ENCODE assay signal across 10 mouse cellular contexts in the genomic region with DNA sequence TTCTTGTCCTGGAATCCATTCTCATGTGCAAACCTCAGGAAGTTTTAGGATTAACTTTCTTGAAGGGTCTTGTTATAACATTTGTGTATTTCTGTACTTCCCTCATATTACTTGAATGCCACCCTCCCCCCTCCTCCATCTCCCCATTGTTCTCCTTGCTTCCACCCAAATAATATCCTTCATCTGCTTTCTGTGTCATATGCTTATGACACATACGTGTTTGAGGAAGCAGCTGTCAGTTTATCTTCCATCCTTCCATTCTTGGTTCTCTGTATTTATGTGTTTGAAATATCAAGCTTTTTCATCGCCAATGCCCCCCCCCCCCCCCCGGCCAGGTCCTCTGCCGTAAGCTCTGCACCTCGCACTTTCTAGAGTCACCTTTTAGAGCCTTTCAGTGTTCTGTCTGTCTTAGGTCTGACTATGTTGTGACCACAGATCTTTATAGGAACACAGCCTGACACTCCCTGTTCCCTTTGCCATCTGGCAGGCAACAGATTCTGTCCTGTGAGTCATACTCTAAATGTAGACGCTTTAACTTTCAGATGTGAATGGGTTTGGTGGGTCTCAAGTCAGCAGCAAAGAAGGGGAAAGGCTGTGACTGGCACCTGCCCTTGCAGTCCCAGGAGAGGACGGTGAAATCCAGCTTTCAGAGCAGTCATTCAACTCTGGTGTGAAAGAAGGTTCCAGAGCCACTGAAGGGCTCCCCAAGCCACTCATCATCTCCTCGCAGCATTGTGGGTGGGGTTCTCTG. TPM values are rescaled to one million over a fixed set of nuclear protein-coding genes. Genes with fewer than 3 reads are reported as not detected.
DNase-seq lines count a peak whose midpoint lies in the region; ATAC-seq and TF ChIP-seq lines count a peak whose summit lies in the region.
"Had no signal": no experiment of that assay in that cellular context is flagged by ENCODE, and none has a peak within 500 bp of the region (broad histone marks: within the 10 kb centered on the region; RNA-seq: fewer than 3 reads in every experiment).

No protein-coding gene starts in this region.

- peak; percentile 68; the same call in 1 of the 2 replicates for ATAC-seq in cerebellum, adult (ENCODE audit: insufficient number of reproducible peaks, low FRiP score, low TSS enrichment)
- ATAC-seq: midbrain, embryonic 16.5 days had no signal

- TF ChIP-seq POLR2A in MEL (IDR thresholded peaks at IDR 0.05; ENCODE audit: control insufficient read depth in 1 of 2, insufficient read depth in 1 of 2, low read depth in 1 of 2, low read length in 2 of 2, poor library complexity in 1 of 2) = no peak
- TF ChIP-seq POLR2A in thymus, adult 2 months (IDR thresholded peaks at IDR 0.05; ENCODE audit: control insufficient read depth, extremely low read depth, insufficient read depth, low read length, poor library complexity) = no peak

- TF ChIP-seq EP300 in MEL (IDR thresholded peaks at IDR 0.05; ENCODE audit: low read depth in 1 of 2, low read length in 2 of 2) = no peak

- peak overlapping the region; percentile 26 for H3K9ac ChIP-seq in MEL (ENCODE audit: control insufficient read depth, low read depth, low read length, poor library complexity, severe bottlenecking)
- H3K9ac ChIP-seq: limb, embryonic 15.5 days had no signal

- no peak for TF ChIP-seq RAD21 in MEL (IDR thresholded peaks at IDR 0.05; ENCODE audit: low read depth, low read length)

- H3K4me1 ChIP-seq in MEL (ENCODE audit: control insufficient read depth in 1 of 2, insufficient read depth in 2 of 2, low read length in 2 of 2) = peaks cover 3 to 11% of the 10 kb centered on the region in 2 experiments; a peak in 3 of 4 replicates
- peaks cover 21% of the 10 kb centered on the region for H3K4me1 ChIP-seq in heart, embryonic 10.5 days
- H3K4me1 ChIP-seq in thymus, adult 2 months (replicated peaks; ENCODE audit: control insufficient read depth, insufficient read depth, low read length) = no peaks in the 10 kb centered on the region
- H3K4me1 ChIP-seq: limb, embryonic 15.5 days had no signal

- H3K4me3 ChIP-seq in MEL (ENCODE audit: control insufficient read depth in 1 of 2, insufficient read depth in 1 of 2, low read depth in 2 of 2, low read length in 2 of 2) = peak overlapping the region; percentile 48 to 60
- H3K4me3 ChIP-seq in heart, embryonic 10.5 days = no peak overlapping the region
- H3K4me3 ChIP-seq in thymus, adult 2 months (ENCODE audit: control insufficient read depth, insufficient read depth, low read length) = no peak overlapping the region
- H3K4me3 ChIP-seq: limb, embryonic 15.5 days had no signal

- TF ChIP-seq CTCF in MEL (IDR thresholded peaks at IDR 0.05 in 2 of 3, conservative IDR thresholded peaks at IDR 0.05 in 1 of 3; ENCODE audit: control insufficient read depth in 1 of 3, insufficient read depth in 1 of 3, low read depth in 2 of 3, low read length in 3 of 3, poor library complexity in 1 of 3, severe bottlenecking in 1 of 3) = no peak
- no peak for TF ChIP-seq CTCF in thymus, adult 2 months (IDR thresholded peaks at IDR 0.05; ENCODE audit: borderline replicate concordance, control insufficient read depth, extremely low read depth, insufficient read depth, low read length, poor library complexity)

- H3K9me3 ChIP-seq in MEL (replicated peaks; ENCODE audit: insufficient read depth, low read length) = no peaks in the 10 kb centered on the region
- H3K9me3 ChIP-seq in heart, embryonic 10.5 days = no peaks in the 10 kb centered on the region
- H3K9me3 ChIP-seq: limb, embryonic 15.5 days had no signal

- no peaks in the 10 kb centered on the region for H3K79me2 ChIP-seq in MEL (ENCODE audit: control insufficient read depth, insufficient read depth, low read length, poor library complexity)

- DNase-seq in cerebellum, adult 8-10 months = no peak
- peak; percentile 68 for DNase-seq in MEL (ENCODE audit: low read depth, low spot score)
- no peak for DNase-seq in heart, embryonic 10.5 days (ENCODE audit: low spot score)
- DNase-seq in layer of hippocampus, postnatal 25 days (ENCODE audit: extremely low spot score in 1 of 2, low spot score in 1 of 2) = peak; percentile 32 to 34
- DNase-seq in thymus, adult 2 months = no peak
- DNase-seq in adrenal gland, postnatal 36 days = no peak
- DNase-seq in thymus, postnatal 0 days (ENCODE audit: low spot score) = no peak

- peaks cover 0 to 10% of the 10 kb centered on the region in 2 experiments; a peak in 2 of 4 replicates for H3K36me3 ChIP-seq in MEL (ENCODE audit: control insufficient read depth in 1 of 2, insufficient read depth in 2 of 2, low read length in 2 of 2)
- H3K36me3 ChIP-seq in heart, embryonic 10.5 days = no peaks in the 10 kb centered on the region
- H3K36me3 ChIP-seq in thymus, adult 2 months (ENCODE audit: control insufficient read depth, insufficient read depth, low read length) = no peaks in the 10 kb centered on the region
- H3K36me3 ChIP-seq: limb, embryonic 15.5 days had no signal

- H3K27me3 ChIP-seq in MEL (ENCODE audit: control insufficient read depth in 1 of 2, insufficient read depth in 2 of 2, low read length in 2 of 2) = no peaks in the 10 kb centered on the region
- no peaks in the 10 kb centered on the region for H3K27me3 ChIP-seq in heart, embryonic 10.5 days (ENCODE audit: insufficient read depth, poor library complexity, severe bottlenecking)
- no peaks in the 10 kb centered on the region for H3K27me3 ChIP-seq in thymus, adult 2 months (ENCODE audit: control insufficient read depth, insufficient read depth, low read length)
- H3K27me3 ChIP-seq: limb, embryonic 15.5 days had no signal

- H3K27ac ChIP-seq in MEL (ENCODE audit: control insufficient read depth, low read depth, low read length) = peak overlapping the region; percentile 15
- peak overlapping the region; percentile 16; the same call in 1 of the 2 replicates for H3K27ac ChIP-seq in heart, embryonic 10.5 days
- no peak overlapping the region for H3K27ac ChIP-seq in thymus, adult 2 months (ENCODE audit: control insufficient read depth, insufficient read depth, low read length)
- H3K27ac ChIP-seq: limb, embryonic 15.5 days had no signal

- 77% methylated on average over 8 of the region's 8 CpGs for WGBS in heart, embryonic 10.5 days
- WGBS in thymus, adult 2 months = 86% methylated on average over 8 of the region's 8 CpGs

TF ChIP-seq in MEL, 35 proteins besides CTCF, POLR2A, EP300 and RAD21:
- no peak for TF ChIP-seq MAFK (IDR thresholded peaks at IDR 0.05; ENCODE audit: borderline replicate concordance, low read depth, low read length)
- peak; percentile 76 for TF ChIP-seq ETS1 (IDR thresholded peaks at IDR 0.05; ENCODE audit: low read depth, low read length)
- peak; percentile 20; the same call in 1 of the 2 replicates for TF ChIP-seq TAL1 (IDR thresholded peaks at IDR 0.05; ENCODE audit: low read length)
- no peak for TF ChIP-seq SMC3 (IDR thresholded peaks at IDR 0.05; ENCODE audit: low read depth, low read length)
- TF ChIP-seq ELF1 (IDR thresholded peaks at IDR 0.05; ENCODE audit: low read depth, low read length) = no peak
- no peak for TF ChIP-seq ZMIZ1 (IDR thresholded peaks at IDR 0.05; ENCODE audit: low read depth, low read length)
- TF ChIP-seq KAT2A (conservative IDR thresholded peaks at IDR 0.05; ENCODE audit: low read depth, low read length) = no peak
- TF ChIP-seq ZC3H11A (IDR thresholded peaks at IDR 0.05; ENCODE audit: low read depth, low read length) = no peak
- no peak for TF ChIP-seq MAZ (IDR thresholded peaks at IDR 0.05; ENCODE audit: low read depth, low read length)

RNA-seq across cellular contexts. Expression of a gene that starts 48.7 kb away (rescaled TPM):
- total RNA-seq in MEL (2012; rRNA removed) = 2.1 TPM in 2 replicates
- 1 to 10 TPM in 1 of 2 experiments, not detected in 1; 1.8 TPM for polyA plus RNA-seq in MEL (2012; ENCODE audit: insufficient read depth in 1 of 2, insufficient read length in 2 of 2, low read depth in 1 of 2, low replicate concordance in 2 of 2, missing spikeins in 1 of 2)
- polyA plus RNA-seq in heart, embryonic 10.5 days (2016; fragmentation: Nextera tagmentation; extraction: Ambion mirVana) = 10.7 and 17.9 TPM in 2 replicates
- 1 to 10 TPM; 6.5 to 6.9 TPM for total RNA-seq in layer of hippocampus, postnatal 25 days (2021)
- 2.9 and 4.4 TPM in 2 replicates for polyA plus RNA-seq in thymus, adult 2 months (2012; rRNA removed)
- total RNA-seq in adrenal gland, postnatal 36 days (2021) = 10 to 100 TPM in 1 of 2 experiments, 1 to 10 TPM in 1; 9.4 to 10.2 TPM
- polyA plus RNA-seq in thymus, postnatal 0 days (2015; fragmentation: Nextera tagmentation; extraction: Ambion mirVana) = 1.0 and 1.2 TPM in 2 replicates

Comparison
In these comparisons a context has a peak if more than half of its experiments do, and no peak if none do; other contexts are left out.
1. DNase-seq: peak in MEL (single experiment) and layer of hippocampus, postnatal 25 days (2 of 2); none in cerebellum, adult 8-10 months (single experiment), heart, embryonic 10.5 days (single experiment), thymus, adult 2 months (single experiment), adrenal gland, postnatal 36 days (0 of 2) and thymus, postnatal 0 days (single experiment).
2. H3K4me3 ChIP-seq: peak in MEL (2 of 2); none in heart, embryonic 10.5 days (single experiment) and thymus, adult 2 months (single experiment).